Mouse (Mus musculus) hindbrain, embryonic 11.5 days (tissue): ENCODE measurements around the gene Tmod3. TPM values are rescaled to one million over a fixed set of nuclear protein-coding genes. Genes with fewer than 3 reads are reported as not detected.

Experiments
- ATAC-seq: fragments of 200-750 bp; cut with Nextera tagmentation; 2 replicates; pipeline ENCODE4 v1.8.0; 2017; ENCODE audit warnings: mild to moderate bottlenecking, moderate TSS enrichment, moderate library complexity; ENCODE audit not compliant: low FRiP score
- DNase-seq: peaks from one replicate; pipeline ENCODE4 v3.0.0-alpha.2; 2015; ENCODE audit warnings: low spot score
- H3K27ac ChIP-seq: fragments of 300-500 bp; sonication (generic); 2 replicates; pipeline ENCODE4 v1.5.1; 2014; ENCODE audit warnings: mild to moderate bottlenecking, low read depth, low read length
- H3K27me3 ChIP-seq: fragments of 300-500 bp; sonication (generic); 2 replicates; pipeline ENCODE4 v1.6.1; 2014; ENCODE audit warnings: mild to moderate bottlenecking, low read length, moderate library complexity, mixed read lengths; ENCODE audit not compliant: control insufficient read depth, insufficient read depth
- H3K36me3 ChIP-seq: fragments of 300-500 bp; sonication (generic); 2 replicates; pipeline ENCODE4 v1.6.1; 2014; ENCODE audit warnings: mild to moderate bottlenecking, low read length, moderate library complexity, mixed read lengths; ENCODE audit not compliant: control insufficient read depth, insufficient read depth
- H3K4me1 ChIP-seq: fragments of 300-500 bp; sonication (generic); replicated peaks from 2 replicates; pipeline ENCODE4 v1.6.1; 2014; ENCODE audit warnings: low read length, mixed read lengths; ENCODE audit not compliant: control insufficient read depth, insufficient read depth
- H3K4me2 ChIP-seq: fragments of 300-500 bp; sonication (generic); replicated peaks from 2 replicates; pipeline ENCODE4 v1.6.1; 2014; ENCODE audit warnings: mild to moderate bottlenecking, low read depth, low read length
- H3K4me3 ChIP-seq: fragments of 300-500 bp; sonication (generic); 2 replicates; pipeline ENCODE4 v1.5.1; 2014; ENCODE audit warnings: low read depth, low read length
- H3K9ac ChIP-seq: fragments of 300-500 bp; sonication (generic); 2 replicates; pipeline ENCODE4 v1.6.1; 2014; ENCODE audit warnings: low read depth, low read length
- H3K9me3 ChIP-seq: fragments of 300-500 bp; sonication (generic); 2 replicates; pipeline ENCODE4 v1.6.1; 2016; ENCODE audit warnings: low read length; ENCODE audit not compliant: control insufficient read depth
- WGBS: fragments of 180-500 bp; shearing (Covaris S2); extraction: QIAGEN DNeasy Blood & Tissue Kit; methylation state at CpG from one replicate; pipeline ENCODE4 v1.1.7; 2014; 5-methylcytosine and 5-hydroxymethylcytosine counted together
- polyA plus RNA-seq: library from polyadenylated mRNA; unstranded; fragments of >200 nt; fragmentation: Nextera tagmentation; extraction: Ambion mirVana; gene quantifications from 2 replicates; pipeline ENCODE4 v1.2.1, GENCODE M21; 2014

Tmod3 gene
- polyA plus RNA-seq = 96.9 and 110 TPM in 2 replicates

GRCm38 (mm10) chr9:75559512-75560012, at the start of gene Tmod3:
Gene Tmod3 (minus strand): TSS chr9:75559657.
- Histone ChIP-seq H3K27me3 (no peaks in the 10 kb centered on the region), H3K4me1 (no peaks in the 10 kb centered on the region), H3K36me3 (no peaks in the 10 kb centered on the region), H3K9me3 (no peaks in the 10 kb centered on the region), H3K9ac (peak within 1 kb of the TSS; percentile 74), H3K27ac (peak within 1 kb of the TSS; percentile 77; the same call in 1 of the 2 replicates), H3K4me3 (peak within 1 kb of the TSS; percentile 84), H3K4me2 (peak within 1 kb of the TSS; percentile 61)
- WGBS = 3% methylated on average over 21 of the region's 21 CpGs
- DNase-seq (peak; percentile 97), ATAC-seq (peak; percentile 98)

GRCm38 (mm10) chr9:75607496-75607895, 48.0 kb upstream of the Tmod3 start:
- Histone ChIP-seq H3K4me1 (no peaks in the 10 kb centered on the region), H3K9me3 (no peaks in the 10 kb centered on the region), H3K27ac (no peak overlapping the region), H3K36me3 (0 out of 2 replicates have a peak, but pooled peaks cover 5% of the 10 kb centered on the region), H3K27me3 (no peaks in the 10 kb centered on the region), H3K4me2 (no peak overlapping the region), H3K9ac (no peak overlapping the region), H3K4me3 (no peak overlapping the region)
- 89% methylated on average over 4 of the region's 4 CpGs for WGBS
- DNase-seq (no peak), ATAC-seq (no peak)

GRCm38 (mm10) chr9:75601510-75601909, 42.1 kb upstream of the Tmod3 start:
- 0 out of 2 replicates have a peak, but pooled peaks cover 5% of the 10 kb centered on the region for H3K36me3 ChIP-seq
- DNase-seq = no peak
- 58% methylated on average over 12 of the region's 12 CpGs for WGBS
- H3K27ac ChIP-seq = no peak overlapping the region
- ATAC-seq = no peak
- no peak overlapping the region for H3K4me3 ChIP-seq
- H3K9ac ChIP-seq = no peak overlapping the region
- no peaks in the 10 kb centered on the region for H3K27me3 ChIP-seq
- H3K4me1 ChIP-seq = peaks cover 3% of the 10 kb centered on the region; the same call in 1 of the 2 replicates
- H3K9me3 ChIP-seq = no peaks in the 10 kb centered on the region
- H3K4me2 ChIP-seq = no peak overlapping the region

- H3K27me3 ChIP-seq = no peaks in the 10 kb centered on the region
- H3K36me3 ChIP-seq = 0 out of 2 replicates have a peak, but pooled peaks cover 5% of the 10 kb centered on the region
- ATAC-seq = no peak
- no peak overlapping the region for H3K27ac ChIP-seq
- H3K9me3 ChIP-seq = no peaks in the 10 kb centered on the region
- no peak overlapping the region for H3K9ac ChIP-seq
- H3K4me2 ChIP-seq = no peak overlapping the region
- 79% methylated on average over 7 of the region's 7 CpGs for WGBS
- peaks cover 3% of the 10 kb centered on the region; the same call in 1 of the 2 replicates for H3K4me1 ChIP-seq
- no peak for DNase-seq
- no peak overlapping the region for H3K4me3 ChIP-seq
These were observed 40.9 kb upstream of the Tmod3 start for GRCm38 (mm10) chr9:75600166-75600934.

GRCm38 (mm10) chr9:75599191-75599841, 39.9 kb upstream of the Tmod3 start:
- peak; percentile 20 for DNase-seq
- Histone ChIP-seq H3K36me3 (0 out of 2 replicates have a peak, but pooled peaks cover under 1% of the 10 kb centered on the region), H3K4me2 (no peak overlapping the region), H3K9ac (no peak overlapping the region), H3K27ac (no peak overlapping the region), H3K4me3 (no peak overlapping the region), H3K9me3 (no peaks in the 10 kb centered on the region), H3K4me1 (peaks cover 3% of the 10 kb centered on the region; the same call in 1 of the 2 replicates), H3K27me3 (no peaks in the 10 kb centered on the region)
- WGBS = 42% methylated on average over 5 of the region's 5 CpGs
- peak; percentile 71 for ATAC-seq

GRCm38 (mm10) chr9:75597596-75597995, 38.1 kb upstream of the Tmod3 start:
- Histone ChIP-seq H3K4me2 (no peak overlapping the region), H3K4me3 (no peak overlapping the region), H3K9me3 (no peaks in the 10 kb centered on the region), H3K27me3 (no peaks in the 10 kb centered on the region), H3K36me3 (no peaks in the 10 kb centered on the region), H3K4me1 (peaks cover 3% of the 10 kb centered on the region; the same call in 1 of the 2 replicates), H3K27ac (no peak overlapping the region), H3K9ac (no peak overlapping the region)
- 72% methylated on average over 4 of the region's 4 CpGs for WGBS
- DNase-seq (no peak), ATAC-seq (no peak)

- no peak overlapping the region for H3K27ac ChIP-seq
- 94% methylated on average over 13 of the region's 13 CpGs for WGBS
- peaks cover 3% of the 10 kb centered on the region; the same call in 1 of the 2 replicates for H3K4me1 ChIP-seq
- DNase-seq (no peak), ATAC-seq (no peak)
- H3K9me3 ChIP-seq = no peaks in the 10 kb centered on the region
- no peak overlapping the region for H3K4me3 ChIP-seq
- H3K9ac ChIP-seq = no peak overlapping the region
- no peaks in the 10 kb centered on the region for H3K27me3 ChIP-seq
- H3K4me2 ChIP-seq = no peak overlapping the region
- no peaks in the 10 kb centered on the region for H3K36me3 ChIP-seq
These were observed 37.6 kb upstream of the Tmod3 start for GRCm38 (mm10) chr9:75597036-75597435.

GRCm38 (mm10) chr9:75593481-75593880, 34.0 kb upstream of the Tmod3 start:
- ATAC-seq = peak; percentile 43; the same call in 1 of the 2 replicates
- DNase-seq = peak; percentile 22
- Histone ChIP-seq H3K9me3 (no peaks in the 10 kb centered on the region), H3K4me1 (no peaks in the 10 kb centered on the region), H3K27ac (no peak overlapping the region), H3K27me3 (no peaks in the 10 kb centered on the region), H3K4me2 (no peak overlapping the region), H3K4me3 (no peak overlapping the region), H3K36me3 (peaks cover 6% of the 10 kb centered on the region), H3K9ac (no peak overlapping the region)
- 78% methylated on average over 5 of the region's 5 CpGs for WGBS
